Mouse (Mus musculus) lung, postnatal 0 days (tissue): ENCODE measurements around the gene Haus4.

Source experiments
- CTCF ChIP-seq: IDR thresholded peaks from 2 replicates; pipeline ENCODE4 v1.5.1; 2016; ENCODE audit warnings: antibody characterized with exemption, mild to moderate bottlenecking
- EP300 ChIP-seq: IDR thresholded peaks from 2 replicates; pipeline ENCODE4 v1.6.1; 2016; ENCODE audit warnings: antibody characterized with exemption, mild to moderate bottlenecking, control low read depth

GRCm38 (mm10) chr14:54527227-54528006, 27.0 kb downstream of the Haus4 start:
- TF ChIP-seq CTCF: no peak
- TF ChIP-seq EP300: no peak
